Mouse (Mus musculus) c-Kit-positive CD71-negative TER-119-negative erythroid progenitor cells, embryonic 14.5 days (primary cell): ENCODE measurements around the gene Slc38a8.
A peak's percentile ranks its signal among the peaks of the same experiment; 100 is the strongest.

Experiments used
- DNase-seq: peaks from one replicate; pipeline ENCODE4 v3.0.0-alpha.2; 2013; ENCODE audit warnings: low read depth

Gene Slc38a8

GRCm38 (mm10) chr8:119437506-119437905 is 64.0 kb downstream of the Slc38a8 start:
- no peak for DNase-seq

- peak; percentile 60 for DNase-seq
Measured at GRCm38 (mm10) chr8:119436933-119437332, 64.6 kb downstream of the Slc38a8 start.

GRCm38 (mm10) chr8:119436331-119436730 is 65.2 kb downstream of the Slc38a8 start:
- DNase-seq = no peak

- DNase-seq = no peak
Measured at GRCm38 (mm10) chr8:119435527-119435926, 66.0 kb downstream of the Slc38a8 start.

- no peak for DNase-seq
Measured at GRCm38 (mm10) chr8:119434569-119434968, 66.9 kb downstream of the Slc38a8 start.

- DNase-seq = no peak
Measured at GRCm38 (mm10) chr8:119433582-119434174, 67.8 kb downstream of the Slc38a8 start, which contains the start of gene Osgin1. TSS of gene Osgin1 (plus strand) at chr8:119434124.

- no peak for DNase-seq
Measured at GRCm38 (mm10) chr8:119432372-119432771, 69.1 kb downstream of the Slc38a8 start.

GRCm38 (mm10) chr8:119430690-119431089 is 70.8 kb downstream of the Slc38a8 start:
- DNase-seq = no peak

- no peak for DNase-seq
Measured at GRCm38 (mm10) chr8:119430250-119430649, 71.2 kb downstream of the Slc38a8 start.
